Mouse (Mus musculus): ENCODE data around the gene Ranbp10. TPM values are rescaled to one million over a fixed set of nuclear protein-coding genes. Genes with fewer than 3 reads are reported as not detected.

Ranbp10 gene
- polyA plus RNA-seq, 1 experiment: 15.6 TPM

GRCm38 (mm10) chr8:105855248-105856167 lies 28.4 kb upstream of the Ranbp10 start:
- Histone ChIP-seq H3K4me3 (peak overlapping the region; percentile 76), H3ac (ENCODE audit: control insufficient read depth, insufficient read length) (peak overlapping the region; percentile 86)
- TF ChIP-seq SRF (IDR thresholded peaks at IDR 0.05; ENCODE audit: control insufficient read depth, insufficient read length, low read depth) (peak; percentile 14), POLR2AphosphoS2 (IDR thresholded peaks at IDR 0.05; ENCODE audit: insufficient read length, low read depth) (no peak), POLR2A (IDR thresholded peaks at IDR 0.05; ENCODE audit: insufficient read length, low read depth) (no peak), TCF12 (IDR thresholded peaks at IDR 0.05; ENCODE audit: insufficient read depth, poor library complexity, severe bottlenecking) (no peak), E2F4 (IDR thresholded peaks at IDR 0.05; ENCODE audit: insufficient read depth) (no peak), MYOG (IDR thresholded peaks at IDR 0.05; ENCODE audit: control insufficient read depth in 1 of 3, insufficient read depth in 1 of 3, insufficient read length in 2 of 3, low read depth in 2 of 3) (peak in 1 of 3 experiments; percentile 36), TCF3 (IDR thresholded peaks at IDR 0.05; ENCODE audit: insufficient read length, low read depth) (no peak), USF1 (IDR thresholded peaks at IDR 0.05; ENCODE audit: low read depth) (no peak), REST (IDR thresholded peaks at IDR 0.05; ENCODE audit: insufficient read depth, insufficient read length) (no peak), MAX (IDR thresholded peaks at IDR 0.05; ENCODE audit: low read depth) (no peak), CEBPB (IDR thresholded peaks at IDR 0.05; ENCODE audit: insufficient read depth, poor library complexity, severe bottlenecking) (no peak), MYOD1 (IDR thresholded peaks at IDR 0.05; ENCODE audit: control insufficient read depth in 1 of 3, insufficient read length in 2 of 3, low read depth in 2 of 3) (peak in 2 of 3 experiments; percentile 14 to 61)

GRCm38 (mm10) chr8:105854715-105855216 lies 27.6 kb upstream of the Ranbp10 start, which contains the start of gene Thap11:
Gene Thap11 (plus strand): TSS chr8:105855132.
- Histone ChIP-seq H3K79me2 (ENCODE audit: control insufficient read depth, insufficient read depth) (peaks cover 57% of the 10 kb centered on the region), H3K27me3 (ENCODE audit: control insufficient read depth, insufficient read depth, insufficient read length) (no peaks in the 10 kb centered on the region), H3ac (ENCODE audit: control insufficient read depth, insufficient read length) (peak within 1 kb of the TSS; percentile 86), H3K4me3 (peak within 1 kb of the TSS; percentile 76), H3K36me3 (ENCODE audit: control insufficient read depth, insufficient read depth) (no peaks in the 10 kb centered on the region), H3K4me2 (ENCODE audit: low read depth) (peak within 1 kb of the TSS; percentile 95)
- no peak for TF ChIP-seq E2F4 (IDR thresholded peaks at IDR 0.05; ENCODE audit: insufficient read depth)
- no peak for TF ChIP-seq TCF3 (IDR thresholded peaks at IDR 0.05; ENCODE audit: insufficient read length, low read depth)
- TF ChIP-seq USF1 (IDR thresholded peaks at IDR 0.05; ENCODE audit: low read depth): no peak
- no peak for TF ChIP-seq TCF12 (IDR thresholded peaks at IDR 0.05; ENCODE audit: insufficient read depth, poor library complexity, severe bottlenecking)
- no peak for TF ChIP-seq MYOD1 (IDR thresholded peaks at IDR 0.05; ENCODE audit: control insufficient read depth in 1 of 3, insufficient read length in 2 of 3, low read depth in 2 of 3)
- no peak for TF ChIP-seq SRF (IDR thresholded peaks at IDR 0.05; ENCODE audit: control insufficient read depth, insufficient read length, low read depth)
- TF ChIP-seq MAX (IDR thresholded peaks at IDR 0.05; ENCODE audit: low read depth): no peak
- TF ChIP-seq POLR2A (IDR thresholded peaks at IDR 0.05; ENCODE audit: insufficient read length, low read depth): peak; percentile 66
- no peak for TF ChIP-seq REST (IDR thresholded peaks at IDR 0.05; ENCODE audit: insufficient read depth, insufficient read length)
- peak; percentile 66 for TF ChIP-seq POLR2AphosphoS2 (IDR thresholded peaks at IDR 0.05; ENCODE audit: insufficient read length, low read depth)
- TF ChIP-seq MYOG (IDR thresholded peaks at IDR 0.05; ENCODE audit: control insufficient read depth in 1 of 3, insufficient read depth in 1 of 3, insufficient read length in 2 of 3, low read depth in 2 of 3): peak in 1 of 3 experiments; percentile 3
- no peak for TF ChIP-seq CEBPB (IDR thresholded peaks at IDR 0.05; ENCODE audit: insufficient read depth, poor library complexity, severe bottlenecking)

More at GRCm38 (mm10) chr8:105855248-105856167, 28.4 kb upstream of the Ranbp10 start:
- no peaks in the 10 kb centered on the region for H3K27me3 ChIP-seq (ENCODE audit: control insufficient read depth, insufficient read depth, insufficient read length)
- H3K79me2 ChIP-seq (ENCODE audit: control insufficient read depth, insufficient read depth): peaks cover 51% of the 10 kb centered on the region
- H3K4me2 ChIP-seq (ENCODE audit: low read depth): peak overlapping the region; percentile 95
- H3K36me3 ChIP-seq (ENCODE audit: control insufficient read depth, insufficient read depth): no peaks in the 10 kb centered on the region

GRCm38 (mm10) chr8:105854303-105854702 lies 27.2 kb upstream of the Ranbp10 start:
- Histone ChIP-seq H3K27me3 (ENCODE audit: control insufficient read depth, insufficient read depth, insufficient read length) (no peaks in the 10 kb centered on the region), H3K36me3 (ENCODE audit: control insufficient read depth, insufficient read depth) (no peaks in the 10 kb centered on the region), H3K79me2 (ENCODE audit: control insufficient read depth, insufficient read depth) (peaks cover 55% of the 10 kb centered on the region), H3ac (ENCODE audit: control insufficient read depth, insufficient read length) (peak overlapping the region; percentile 86), H3K4me2 (ENCODE audit: low read depth) (peak overlapping the region; percentile 54), H3K4me3 (peak overlapping the region; percentile 76)
- no peak for TF ChIP-seq E2F4 (IDR thresholded peaks at IDR 0.05; ENCODE audit: insufficient read depth)
- TF ChIP-seq REST (IDR thresholded peaks at IDR 0.05; ENCODE audit: insufficient read depth, insufficient read length): no peak
- no peak for TF ChIP-seq TCF3 (IDR thresholded peaks at IDR 0.05; ENCODE audit: insufficient read length, low read depth)
- TF ChIP-seq SRF (IDR thresholded peaks at IDR 0.05; ENCODE audit: control insufficient read depth, insufficient read length, low read depth): no peak
- TF ChIP-seq MAX (IDR thresholded peaks at IDR 0.05; ENCODE audit: low read depth): no peak
- TF ChIP-seq CEBPB (IDR thresholded peaks at IDR 0.05; ENCODE audit: insufficient read depth, poor library complexity, severe bottlenecking): no peak
- TF ChIP-seq TCF12 (IDR thresholded peaks at IDR 0.05; ENCODE audit: insufficient read depth, poor library complexity, severe bottlenecking): no peak
- TF ChIP-seq MYOD1 (IDR thresholded peaks at IDR 0.05; ENCODE audit: control insufficient read depth in 1 of 3, insufficient read length in 2 of 3, low read depth in 2 of 3): no peak
- TF ChIP-seq MYOG (IDR thresholded peaks at IDR 0.05; ENCODE audit: control insufficient read depth in 1 of 3, insufficient read depth in 1 of 3, insufficient read length in 2 of 3, low read depth in 2 of 3): no peak
- TF ChIP-seq USF1 (IDR thresholded peaks at IDR 0.05; ENCODE audit: low read depth): no peak

- Histone ChIP-seq H3K27me3 (ENCODE audit: control insufficient read depth, insufficient read depth, insufficient read length) (no peaks in the 10 kb centered on the region), H3K79me2 (ENCODE audit: control insufficient read depth, insufficient read depth) (peaks cover 44% of the 10 kb centered on the region), H3K4me2 (ENCODE audit: low read depth) (peak within 1 kb of the TSS; percentile 54), H3ac (ENCODE audit: control insufficient read depth, insufficient read length) (peak within 1 kb of the TSS; percentile 7), H3K36me3 (ENCODE audit: control insufficient read depth, insufficient read depth) (no peaks in the 10 kb centered on the region), H3K4me3 (peak within 1 kb of the TSS; percentile 57)
- TF ChIP-seq REST (IDR thresholded peaks at IDR 0.05; ENCODE audit: insufficient read depth, insufficient read length): no peak
- no peak for TF ChIP-seq POLR2AphosphoS2 (IDR thresholded peaks at IDR 0.05; ENCODE audit: insufficient read length, low read depth)
- no peak for TF ChIP-seq POLR2A (IDR thresholded peaks at IDR 0.05; ENCODE audit: insufficient read length, low read depth)
- TF ChIP-seq MYOD1 (IDR thresholded peaks at IDR 0.05; ENCODE audit: control insufficient read depth in 1 of 3, insufficient read length in 2 of 3, low read depth in 2 of 3): no peak
- TF ChIP-seq SRF (IDR thresholded peaks at IDR 0.05; ENCODE audit: control insufficient read depth, insufficient read length, low read depth): no peak
- TF ChIP-seq MAX (IDR thresholded peaks at IDR 0.05; ENCODE audit: low read depth): no peak
- no peak for TF ChIP-seq E2F4 (IDR thresholded peaks at IDR 0.05; ENCODE audit: insufficient read depth)
- TF ChIP-seq TCF3 (IDR thresholded peaks at IDR 0.05; ENCODE audit: insufficient read length, low read depth): no peak
- no peak for TF ChIP-seq TCF12 (IDR thresholded peaks at IDR 0.05; ENCODE audit: insufficient read depth, poor library complexity, severe bottlenecking)
- TF ChIP-seq USF1 (IDR thresholded peaks at IDR 0.05; ENCODE audit: low read depth): no peak
- no peak for TF ChIP-seq MYOG (IDR thresholded peaks at IDR 0.05; ENCODE audit: control insufficient read depth in 1 of 3, insufficient read depth in 1 of 3, insufficient read length in 2 of 3, low read depth in 2 of 3)
- TF ChIP-seq CEBPB (IDR thresholded peaks at IDR 0.05; ENCODE audit: insufficient read depth, poor library complexity, severe bottlenecking): no peak
Measured at GRCm38 (mm10) chr8:105853178-105853577, 26.0 kb upstream of the Ranbp10 start, which contains the start of gene Cenpt. Gene Cenpt (minus strand): TSS chr8:105853278.

Data from myocyte (in vitro differentiated cells).